Mouse (Mus musculus): Measurements from ENCODE around the gene Tmem129. TPM values are rescaled to one million over a fixed set of nuclear protein-coding genes. Genes with fewer than 3 reads are reported as not detected.

Gene Tmem129
- total RNA-seq, 1 experiment: 15.0 TPM

DNA sequence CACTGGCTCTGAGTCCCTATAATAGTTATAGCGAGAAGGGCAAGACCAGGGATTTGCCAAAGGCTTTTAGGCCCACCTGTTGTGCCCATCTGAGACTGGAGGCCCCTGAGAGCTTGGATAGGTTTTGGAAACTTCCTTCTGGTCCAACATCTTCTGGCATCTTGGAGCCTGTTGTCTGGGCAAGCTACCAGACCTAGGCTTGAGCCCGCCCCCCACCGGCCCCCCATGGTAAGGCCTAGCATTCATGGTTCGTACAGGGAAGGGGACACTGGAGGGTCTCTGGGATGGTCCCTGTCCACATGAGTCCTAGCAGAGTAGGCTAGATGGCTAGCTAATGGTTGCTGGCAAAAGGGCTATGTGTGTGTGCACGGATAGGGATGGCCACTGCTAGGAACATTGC lies 40.5 kb upstream of the Tmem129 start:
- Histone ChIP-seq H3K4me3 (ENCODE audit: insufficient read depth in 1 of 2, low read depth in 1 of 2, low read length in 2 of 2, poor library complexity in 1 of 2, severe bottlenecking in 1 of 2) (no peak overlapping the region), H3K27ac (ENCODE audit: insufficient read depth, low read depth, low read length, poor library complexity, severe bottlenecking) (no peak overlapping the region), H3K9me3 (ENCODE audit: control insufficient read depth, insufficient read depth, low read depth, low read length) (no peaks in the 10 kb centered on the region), H3K9ac (ENCODE audit: insufficient read depth, low read depth, low read length, poor library complexity, severe bottlenecking) (no peak overlapping the region), H3K4me1 (ENCODE audit: control insufficient read depth in 2 of 2, insufficient read depth in 2 of 2, low read length in 2 of 2, poor library complexity in 1 of 2) (peaks cover 3 to 6% of the 10 kb centered on the region in 2 experiments; a peak in 3 of 4 replicates), H3K36me3 (ENCODE audit: control insufficient read depth, insufficient read depth, low read length, poor library complexity, severe bottlenecking) (no peaks in the 10 kb centered on the region)
- in situ Hi-C loops (cut with MboI; ENCODE audit: low sequenced_read_pairs in 2 of 2, unreplicated experiment in 2 of 2): no loop called here
- TF ChIP-seq CHD2 (IDR thresholded peaks at IDR 0.05; ENCODE audit: low read depth, low read length) (no peak), ZNF384 (IDR thresholded peaks at IDR 0.05; ENCODE audit: low read depth, low read length) (no peak), ZC3H11A (IDR thresholded peaks at IDR 0.05; ENCODE audit: borderline replicate concordance, low read depth, low read length) (no peak), HCFC1 (IDR thresholded peaks at IDR 0.05; ENCODE audit: borderline replicate concordance, insufficient read depth, low read length) (no peak), MAFK (IDR thresholded peaks at IDR 0.05; ENCODE audit: insufficient read depth, low read depth, low read length) (no peak)
- no peak for DNase-seq (ENCODE audit: low read depth, low spot score)

- Histone ChIP-seq H3K9me3 (ENCODE audit: control insufficient read depth, insufficient read depth, low read depth, low read length) (no peaks in the 10 kb centered on the region), H3K4me1 (ENCODE audit: control insufficient read depth in 2 of 2, insufficient read depth in 2 of 2, low read length in 2 of 2, poor library complexity in 1 of 2) (peaks cover 3 to 6% of the 10 kb centered on the region in 2 experiments; a peak in 3 of 4 replicates), H3K27ac (ENCODE audit: insufficient read depth, low read depth, low read length, poor library complexity, severe bottlenecking) (no peak overlapping the region), H3K4me3 (ENCODE audit: insufficient read depth in 1 of 2, low read depth in 1 of 2, low read length in 2 of 2, poor library complexity in 1 of 2, severe bottlenecking in 1 of 2) (no peak overlapping the region), H3K36me3 (ENCODE audit: control insufficient read depth, insufficient read depth, low read length, poor library complexity, severe bottlenecking) (no peaks in the 10 kb centered on the region), H3K9ac (ENCODE audit: insufficient read depth, low read depth, low read length, poor library complexity, severe bottlenecking) (no peak overlapping the region)
- DNase-seq (ENCODE audit: low read depth, low spot score): no peak
- in situ Hi-C loops (cut with MboI; ENCODE audit: low sequenced_read_pairs in 2 of 2, unreplicated experiment in 2 of 2): no loop called here
- TF ChIP-seq CHD2 (IDR thresholded peaks at IDR 0.05; ENCODE audit: low read depth, low read length): no peak
- TF ChIP-seq ZC3H11A (IDR thresholded peaks at IDR 0.05; ENCODE audit: borderline replicate concordance, low read depth, low read length): no peak
- TF ChIP-seq HCFC1 (IDR thresholded peaks at IDR 0.05; ENCODE audit: borderline replicate concordance, insufficient read depth, low read length): no peak
- no peak for TF ChIP-seq MAFK (IDR thresholded peaks at IDR 0.05; ENCODE audit: insufficient read depth, low read depth, low read length)
- no peak for TF ChIP-seq ZNF384 (IDR thresholded peaks at IDR 0.05; ENCODE audit: low read depth, low read length)
Measured at GRCm38 (mm10) chr5:33697947-33698512, 39.8 kb upstream of the Tmem129 start.

DNA sequence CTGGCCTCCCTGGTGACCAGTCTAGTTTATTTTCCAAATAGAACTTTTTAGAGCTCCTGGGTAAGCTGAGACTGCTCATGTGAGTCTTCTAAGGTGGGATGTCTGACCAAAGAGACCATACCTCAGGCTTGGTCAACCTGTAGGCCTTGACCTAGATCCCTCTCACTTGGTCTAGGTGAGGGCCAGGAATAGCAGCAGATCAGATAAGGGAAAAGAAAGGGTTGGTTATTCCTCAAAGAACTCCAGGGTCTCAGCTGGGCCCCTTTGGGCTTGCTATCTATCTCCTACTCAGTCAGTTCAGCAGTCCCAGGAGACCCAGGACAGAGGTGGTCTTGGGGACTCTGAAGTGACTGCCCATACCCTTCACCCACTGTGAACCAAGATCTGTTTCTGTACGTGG lies 39.3 kb upstream of the Tmem129 start:
- Histone ChIP-seq H3K9me3 (ENCODE audit: control insufficient read depth, insufficient read depth, low read depth, low read length) (no peaks in the 10 kb centered on the region), H3K4me3 (ENCODE audit: insufficient read depth in 1 of 2, low read depth in 1 of 2, low read length in 2 of 2, poor library complexity in 1 of 2, severe bottlenecking in 1 of 2) (no peak overlapping the region), H3K9ac (ENCODE audit: insufficient read depth, low read depth, low read length, poor library complexity, severe bottlenecking) (no peak overlapping the region), H3K36me3 (ENCODE audit: control insufficient read depth, insufficient read depth, low read length, poor library complexity, severe bottlenecking) (no peaks in the 10 kb centered on the region), H3K27ac (ENCODE audit: insufficient read depth, low read depth, low read length, poor library complexity, severe bottlenecking) (no peak overlapping the region), H3K4me1 (ENCODE audit: control insufficient read depth in 2 of 2, insufficient read depth in 2 of 2, low read length in 2 of 2, poor library complexity in 1 of 2) (peaks cover 3 to 6% of the 10 kb centered on the region in 2 experiments; a peak in 3 of 4 replicates)
- DNase-seq (ENCODE audit: low read depth, low spot score): no peak
- in situ Hi-C loops (cut with MboI; ENCODE audit: low sequenced_read_pairs in 2 of 2, unreplicated experiment in 2 of 2): no loop called here
- no peak for TF ChIP-seq HCFC1 (IDR thresholded peaks at IDR 0.05; ENCODE audit: borderline replicate concordance, insufficient read depth, low read length)
- TF ChIP-seq MAFK (IDR thresholded peaks at IDR 0.05; ENCODE audit: insufficient read depth, low read depth, low read length): no peak

- H3K36me3 ChIP-seq (ENCODE audit: control insufficient read depth, insufficient read depth, low read length, poor library complexity, severe bottlenecking): no peaks in the 10 kb centered on the region
- in situ Hi-C loops (cut with MboI; ENCODE audit: low sequenced_read_pairs in 2 of 2, unreplicated experiment in 2 of 2): no loop called here
- DNase-seq (ENCODE audit: low read depth, low spot score): no peak
- H3K9me3 ChIP-seq (ENCODE audit: control insufficient read depth, insufficient read depth, low read depth, low read length): no peaks in the 10 kb centered on the region
- no peak for TF ChIP-seq MAFK (IDR thresholded peaks at IDR 0.05; ENCODE audit: insufficient read depth, low read depth, low read length)
- no peak for TF ChIP-seq ZC3H11A (IDR thresholded peaks at IDR 0.05; ENCODE audit: borderline replicate concordance, low read depth, low read length)
- TF ChIP-seq ZNF384 (IDR thresholded peaks at IDR 0.05; ENCODE audit: low read depth, low read length): no peak
- TF ChIP-seq CHD2 (IDR thresholded peaks at IDR 0.05; ENCODE audit: low read depth, low read length): no peak
- TF ChIP-seq HCFC1 (IDR thresholded peaks at IDR 0.05; ENCODE audit: borderline replicate concordance, insufficient read depth, low read length): no peak
- no peak overlapping the region for H3K4me3 ChIP-seq (ENCODE audit: insufficient read depth in 1 of 2, low read depth in 1 of 2, low read length in 2 of 2, poor library complexity in 1 of 2, severe bottlenecking in 1 of 2)
- H3K4me1 ChIP-seq (ENCODE audit: control insufficient read depth in 2 of 2, insufficient read depth in 2 of 2, low read length in 2 of 2, poor library complexity in 1 of 2): peaks cover 5 to 6% of the 10 kb centered on the region in 2 experiments; a peak in 3 of 4 replicates
- H3K9ac ChIP-seq (ENCODE audit: insufficient read depth, low read depth, low read length, poor library complexity, severe bottlenecking): no peak overlapping the region
- no peak overlapping the region for H3K27ac ChIP-seq (ENCODE audit: insufficient read depth, low read depth, low read length, poor library complexity, severe bottlenecking)
Measured at GRCm38 (mm10) chr5:33696430-33696829, 38.2 kb upstream of the Tmem129 start.

DNA sequence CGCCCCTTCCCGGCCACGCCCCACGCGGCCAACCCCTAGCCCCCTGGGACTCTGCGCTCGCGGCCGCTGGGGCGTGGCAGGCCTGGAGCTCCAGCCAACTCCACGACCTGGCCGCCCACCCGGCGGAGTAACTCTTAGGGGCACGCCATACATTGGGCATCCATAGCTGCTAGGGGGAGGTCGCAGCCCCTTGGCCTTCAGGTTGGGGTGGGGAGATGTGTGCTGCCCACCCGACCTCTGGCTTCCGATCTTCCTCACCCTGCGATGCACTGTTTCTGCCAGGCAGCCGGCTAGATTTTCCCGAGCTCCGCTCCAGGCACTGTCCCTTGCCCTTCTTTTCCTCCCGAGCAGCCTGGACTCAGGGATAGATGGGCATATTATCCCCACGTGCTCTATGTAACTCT lies 37.5 kb upstream of the Tmem129 start:
- H3K9ac ChIP-seq (ENCODE audit: insufficient read depth, low read depth, low read length, poor library complexity, severe bottlenecking): peak overlapping the region; percentile 18
- peak overlapping the region; percentile 30 to 70 for H3K4me3 ChIP-seq (ENCODE audit: insufficient read depth in 1 of 2, low read depth in 1 of 2, low read length in 2 of 2, poor library complexity in 1 of 2, severe bottlenecking in 1 of 2)
- in situ Hi-C loops (cut with MboI; ENCODE audit: low sequenced_read_pairs in 2 of 2, unreplicated experiment in 2 of 2): no loop called here
- no peak for DNase-seq (ENCODE audit: low read depth, low spot score)
- no peaks in the 10 kb centered on the region for H3K9me3 ChIP-seq (ENCODE audit: control insufficient read depth, insufficient read depth, low read depth, low read length)
- H3K27ac ChIP-seq (ENCODE audit: insufficient read depth, low read depth, low read length, poor library complexity, severe bottlenecking): no peak overlapping the region
- TF ChIP-seq CHD2 (IDR thresholded peaks at IDR 0.05; ENCODE audit: low read depth, low read length): no peak
- no peak for TF ChIP-seq ZC3H11A (IDR thresholded peaks at IDR 0.05; ENCODE audit: borderline replicate concordance, low read depth, low read length)
- TF ChIP-seq HCFC1 (IDR thresholded peaks at IDR 0.05; ENCODE audit: borderline replicate concordance, insufficient read depth, low read length): no peak
- no peak for TF ChIP-seq ZNF384 (IDR thresholded peaks at IDR 0.05; ENCODE audit: low read depth, low read length)
- no peak for TF ChIP-seq MAFK (IDR thresholded peaks at IDR 0.05; ENCODE audit: insufficient read depth, low read depth, low read length)
- H3K4me1 ChIP-seq (ENCODE audit: control insufficient read depth in 2 of 2, insufficient read depth in 2 of 2, low read length in 2 of 2, poor library complexity in 1 of 2): peaks cover 5 to 6% of the 10 kb centered on the region in 2 experiments; a peak in 3 of 4 replicates
- H3K36me3 ChIP-seq (ENCODE audit: control insufficient read depth, insufficient read depth, low read length, poor library complexity, severe bottlenecking): no peaks in the 10 kb centered on the region
